Mouse (Mus musculus) natural killer cell, adult 2 months (primary cell): ENCODE results near the gene Pard6b.
"Not testable (repeated sequence)": the region's sequence is repeated elsewhere in the genome, so short reads cannot be mapped to it uniquely, and the experiment has no call there.

ENCODE experiments used
- DNase-seq, 2 experiments: peaks; one replicate each; pipeline ENCODE4 v3.0.0; 2022; ENCODE audit warnings: low spot score in 2 of 2

The Pard6b gene

DNA sequence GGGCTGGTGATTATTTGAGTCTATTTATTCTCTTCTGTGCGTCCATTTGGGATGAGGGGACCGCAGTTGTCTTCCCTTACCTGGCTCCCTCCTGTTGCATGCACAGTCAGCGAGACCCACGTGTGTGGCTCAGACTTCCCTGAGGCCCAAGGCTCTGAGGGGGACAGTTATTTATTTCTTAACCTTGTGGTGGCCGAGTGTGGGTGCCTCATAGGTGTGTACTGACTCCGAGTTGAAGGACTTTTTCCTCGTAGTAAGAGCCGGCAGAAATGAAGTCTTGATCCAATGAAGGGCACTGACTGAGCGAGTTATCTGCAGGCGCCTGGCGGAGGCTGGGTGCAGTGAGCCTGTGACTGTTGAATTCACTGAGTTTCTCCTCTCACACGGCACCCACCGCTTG lies 19.2 kb downstream of the Pard6b start:
- no peak for DNase-seq

- DNase-seq, result no peak
Observed at GRCm38 (mm10) chr2:168101805-168102204, 21.0 kb downstream of the Pard6b start.

- DNase-seq, result no peak
Observed at GRCm38 (mm10) chr2:168103341-168103740, 22.5 kb downstream of the Pard6b start.

DNA sequence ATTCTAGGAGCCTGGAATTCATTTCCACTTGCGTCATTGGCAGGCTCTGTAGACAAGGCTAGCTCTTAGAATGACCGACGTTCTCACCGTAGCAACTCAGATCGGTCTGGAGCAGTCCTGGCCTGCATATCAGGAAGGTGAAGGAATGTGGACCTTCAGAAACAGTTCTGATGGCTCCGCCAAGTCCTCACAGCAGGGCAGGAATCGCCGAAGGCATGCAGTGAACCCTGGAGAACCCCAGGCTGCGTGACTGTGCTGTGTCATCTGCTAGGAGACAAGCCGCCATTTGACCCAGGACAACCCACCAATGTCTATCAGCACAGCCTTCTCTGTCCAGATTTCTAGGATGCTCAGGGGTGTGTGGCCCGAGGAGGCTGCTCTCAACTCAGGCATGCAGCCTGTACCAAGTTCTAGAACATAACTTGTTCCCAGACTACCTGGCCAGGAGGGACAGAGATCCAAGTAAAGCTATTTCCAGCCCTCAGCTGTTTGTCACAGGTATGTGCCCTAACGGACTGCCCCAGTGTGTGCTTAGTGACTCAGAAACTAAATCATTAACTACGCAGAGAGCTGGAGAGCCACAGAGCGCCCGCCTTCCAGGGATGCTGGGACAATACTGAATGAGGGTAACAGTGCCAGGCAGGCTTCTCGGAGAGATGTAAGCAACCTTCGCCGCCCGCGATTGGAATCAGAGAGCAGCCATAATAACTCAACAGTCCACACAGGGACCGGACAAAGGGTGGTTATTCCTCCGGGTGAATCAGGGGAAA lies 23.8 kb downstream of the Pard6b start:
- DNase-seq, result no peak

DNA sequence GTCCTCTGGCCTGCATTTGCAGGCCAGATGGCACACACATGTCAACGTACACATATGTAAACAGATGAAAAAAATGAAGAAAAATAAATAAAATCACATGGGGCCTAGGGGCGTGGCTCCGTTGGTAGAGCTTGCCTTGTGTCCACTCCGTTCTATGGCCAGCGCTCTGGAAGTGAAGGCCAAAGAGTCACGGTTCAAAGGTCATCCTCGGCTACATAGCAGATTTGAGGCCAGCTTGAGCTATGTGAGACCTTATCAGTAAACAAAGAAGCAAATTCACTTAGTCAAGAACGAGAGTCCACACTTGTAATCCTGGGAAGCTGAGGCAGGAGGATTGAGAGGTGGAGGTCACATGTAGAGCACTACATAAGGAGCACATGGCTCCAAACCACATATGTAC lies 24.5 kb downstream of the Pard6b start:
- DNase-seq, result no peak

- DNase-seq, result no peak
Observed at GRCm38 (mm10) chr2:168106701-168107178, 25.9 kb downstream of the Pard6b start.

- no peak for DNase-seq
Observed at GRCm38 (mm10) chr2:168107356-168107755, 26.6 kb downstream of the Pard6b start.

DNA sequence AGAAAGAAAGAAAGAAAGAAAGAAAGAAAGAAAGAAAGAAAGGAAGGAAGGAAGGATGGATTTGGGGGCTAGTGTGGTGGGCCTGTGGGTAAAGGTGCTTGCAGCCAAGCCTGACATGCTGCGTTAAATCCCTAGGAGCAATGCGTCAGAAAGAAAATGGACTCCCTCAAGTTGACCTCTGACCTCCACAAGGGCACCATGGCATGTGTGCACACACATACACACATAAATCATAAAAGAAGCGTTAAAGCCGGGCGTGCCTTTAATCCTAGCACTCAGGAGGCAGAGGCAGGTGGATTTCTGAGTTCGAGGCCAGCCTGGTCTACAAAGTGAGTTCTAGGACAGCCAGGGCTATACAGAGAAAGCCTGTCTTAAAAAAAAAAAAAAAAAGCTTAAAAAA lies 27.1 kb downstream of the Pard6b start:
- DNase-seq, result not testable (repeated sequence)

- DNase-seq, result peak; percentile 74 to 83
Observed at GRCm38 (mm10) chr2:168111902-168112301, 31.1 kb downstream of the Pard6b start.

DNA sequence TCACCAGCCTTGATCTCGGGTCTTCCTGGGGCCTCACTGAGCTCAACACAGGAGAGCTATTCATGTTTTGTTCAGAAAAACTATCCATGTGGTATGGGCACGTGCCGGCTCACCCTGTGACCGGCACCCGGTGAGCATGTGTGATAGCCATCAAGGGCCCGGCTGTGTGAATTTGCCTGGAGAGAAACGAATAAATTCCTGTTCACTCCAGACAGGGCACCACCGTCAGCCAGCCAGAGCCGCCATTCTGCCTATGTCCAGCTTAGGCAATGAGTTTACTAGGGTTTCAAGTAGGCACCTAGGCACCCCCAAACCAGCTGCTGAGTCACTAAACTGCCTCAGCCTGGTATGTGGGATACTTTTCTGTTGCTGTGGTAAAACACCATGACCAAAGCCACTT lies 32.5 kb downstream of the Pard6b start:
- DNase-seq, result no peak

- no peak for DNase-seq
Observed at GRCm38 (mm10) chr2:168113692-168114091, 32.9 kb downstream of the Pard6b start.

GRCm38 (mm10) chr2:168114699-168115350 lies 34.0 kb downstream of the Pard6b start:
- DNase-seq, result peak in 1 of 2 experiments; percentile 16

GRCm38 (mm10) chr2:168115826-168116225 lies 35.0 kb downstream of the Pard6b start:
- DNase-seq, result no peak

GRCm38 (mm10) chr2:168117147-168117546 lies 36.3 kb downstream of the Pard6b start:
- peak; percentile 40 to 67 for DNase-seq

DNA sequence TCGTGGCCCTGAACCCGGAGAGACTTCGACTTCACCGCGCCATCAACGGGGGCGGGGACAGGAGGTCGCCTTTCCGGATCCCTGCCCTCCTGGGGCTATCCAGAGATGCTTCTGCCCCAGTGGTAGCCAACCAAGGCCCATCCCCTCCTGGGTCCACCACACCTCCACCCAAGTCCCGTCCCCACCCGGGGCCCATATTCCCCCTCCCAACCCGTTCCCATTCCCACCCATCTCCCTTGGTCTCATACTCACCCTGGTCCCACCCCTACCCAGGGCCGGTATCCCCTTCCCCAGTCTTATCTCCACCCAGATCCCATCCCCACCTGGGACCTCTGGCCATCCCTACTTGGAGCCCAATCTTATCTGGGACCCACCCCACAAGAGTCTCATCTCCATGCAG lies 36.7 kb downstream of the Pard6b start:
- no peak for DNase-seq

- DNase-seq, result no peak
Observed at GRCm38 (mm10) chr2:168117967-168118366, 37.2 kb downstream of the Pard6b start.

DNA sequence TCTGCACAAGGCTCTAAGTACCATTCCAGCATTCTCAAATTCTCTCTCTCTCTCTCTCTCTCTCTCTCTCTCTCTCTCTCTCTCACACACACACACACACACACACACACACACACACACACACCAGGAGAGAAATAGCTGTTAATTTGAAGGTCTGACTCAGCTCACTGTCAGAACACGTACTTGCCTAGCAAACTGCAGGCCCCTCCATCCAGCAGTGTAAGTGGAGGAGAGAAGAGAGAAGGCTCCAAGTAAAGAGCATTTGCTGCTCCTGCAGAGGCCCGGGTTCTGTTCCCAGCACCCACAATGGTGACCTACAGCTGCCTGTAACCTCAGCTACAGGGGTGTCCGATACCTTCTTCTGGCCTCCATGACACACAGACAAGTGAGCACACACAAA lies 37.7 kb downstream of the Pard6b start:
- DNase-seq, result no peak

GRCm38 (mm10) chr2:168119123-168119522 lies 38.3 kb downstream of the Pard6b start:
- peak in 1 of 2 experiments; percentile 66 for DNase-seq

- DNase-seq, result no peak
Observed at GRCm38 (mm10) chr2:168120906-168121305, 40.1 kb downstream of the Pard6b start.

- DNase-seq, result no peak
Observed at GRCm38 (mm10) chr2:168123652-168124051, 42.8 kb downstream of the Pard6b start.

DNA sequence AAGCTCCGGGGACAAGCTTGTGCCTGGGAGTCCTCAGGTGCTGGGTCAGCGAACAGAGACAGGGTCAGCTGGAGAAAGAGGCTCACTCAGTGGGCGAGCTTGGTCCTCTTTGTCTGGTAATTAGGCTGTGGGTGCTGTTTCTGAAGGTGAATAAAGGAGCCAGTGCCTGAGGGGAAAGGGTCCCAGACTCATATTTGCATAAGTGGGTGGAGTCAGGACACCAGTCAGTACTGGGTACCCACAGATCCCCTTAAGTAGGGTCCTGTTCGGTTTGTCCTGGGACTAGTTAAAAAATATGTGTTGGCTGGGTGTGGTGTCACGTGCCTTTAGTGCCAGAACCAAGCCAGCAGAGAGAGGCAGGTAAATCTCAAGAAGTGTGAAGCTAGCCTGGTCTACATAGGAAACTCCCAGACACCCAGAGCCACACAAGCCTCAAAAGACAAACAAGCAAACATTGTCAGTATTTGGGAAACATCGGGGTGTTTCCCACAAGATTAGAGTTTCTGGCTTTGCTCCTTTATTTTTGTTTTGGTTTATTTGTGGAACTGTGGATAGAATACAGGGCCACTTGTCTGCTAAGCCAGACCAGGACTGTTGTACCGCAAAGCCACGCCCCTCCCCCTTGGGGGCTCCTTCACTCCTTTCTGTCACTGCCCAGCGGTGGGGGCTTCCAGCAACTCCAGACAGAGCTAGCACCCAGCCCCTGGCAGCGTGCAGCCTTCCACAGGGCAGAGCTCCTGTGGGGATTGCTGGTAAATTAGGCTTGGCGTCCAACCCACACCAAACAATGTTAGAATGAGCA lies 44.7 kb downstream of the Pard6b start:
- DNase-seq, result no peak

DNA sequence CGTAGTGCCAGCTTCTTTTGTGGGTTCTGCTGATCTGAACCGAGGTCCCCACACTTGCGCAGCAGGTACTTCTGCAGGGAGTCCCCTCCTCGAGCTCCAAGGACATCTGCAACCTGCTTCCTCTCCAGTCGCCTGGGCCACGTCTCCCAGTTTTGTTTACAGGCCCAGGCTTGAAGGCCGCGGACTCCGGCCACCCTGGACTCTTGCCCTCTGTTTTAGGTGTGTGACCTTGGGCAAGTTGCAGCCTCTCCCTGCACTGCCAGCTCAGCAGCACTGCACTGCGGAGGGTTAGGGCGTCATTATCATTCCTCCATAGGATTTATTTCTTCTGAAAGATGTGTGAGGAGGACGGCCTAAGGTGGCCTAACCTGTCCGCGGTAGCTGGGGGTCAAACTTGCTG lies 47.0 kb downstream of the Pard6b start:
- no peak for DNase-seq
